14 mouse cellular contexts compared by ENCODE assay signal in the genomic region with DNA sequence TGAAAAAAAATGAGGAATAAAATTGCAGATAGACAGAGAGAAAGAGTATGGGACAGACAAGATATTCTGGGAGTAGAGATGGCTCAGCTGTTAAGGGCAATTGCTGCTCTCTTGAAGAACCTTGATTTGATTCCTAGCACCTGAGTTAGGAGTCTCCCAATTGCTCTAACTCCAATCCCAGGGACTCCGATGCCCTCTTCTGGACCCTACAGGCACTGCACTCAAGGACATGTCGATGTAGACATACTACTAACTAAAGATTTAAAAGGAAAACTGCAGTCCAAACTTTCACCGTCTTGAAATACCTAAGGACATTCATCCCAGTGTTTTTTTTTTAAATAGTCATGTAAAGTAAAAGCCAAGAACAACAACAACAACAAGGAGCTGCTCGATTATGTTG.
DNase-seq lines count a peak whose midpoint lies in the region; ATAC-seq and TF ChIP-seq lines count a peak whose summit lies in the region.
"Had no signal": no experiment of that assay in that cellular context is flagged by ENCODE, and none has a peak within 500 bp of the region (broad histone marks: within the 10 kb centered on the region; RNA-seq: fewer than 3 reads in every experiment).

No protein-coding gene starts in this region.

- no peak for TF ChIP-seq EP300 in ES-Bruce4 (IDR thresholded peaks at IDR 0.05; ENCODE audit: insufficient read depth, low read depth, low read length)

- no peak overlapping the region for H3K27ac ChIP-seq in forebrain, postnatal 0 days (ENCODE audit: low read depth, low read length)
- H3K27ac ChIP-seq in forebrain, embryonic 10.5 days: no peak overlapping the region
- H3K27ac ChIP-seq in layer of hippocampus, adult 2 months: no peak overlapping the region
- H3K27ac ChIP-seq in ES-Bruce4 (ENCODE audit: insufficient read depth, low read length): no peak overlapping the region
- H3K27ac ChIP-seq: embryonic facial prominence, embryonic 12.5 days had no signal

- DNase-seq in forebrain, postnatal 0 days: no peak
- DNase-seq in forebrain, embryonic 10.5 days (ENCODE audit: extremely low spot score, low spot score): no peak
- no peak for DNase-seq in layer of hippocampus, adult 2 months (ENCODE audit: low spot score in 2 of 2)
- DNase-seq in layer of hippocampus, postnatal 25 days (ENCODE audit: extremely low spot score in 1 of 2, low spot score in 1 of 2): no peak
- peak; percentile 4 for DNase-seq in induced T-regulatory cell, adult 2 months (ENCODE audit: low read depth)
- DNase-seq in embryo, embryonic 10.5 days (ENCODE audit: low spot score): no peak
- no peak for DNase-seq in urinary bladder, postnatal 14 days (ENCODE audit: low spot score)
- DNase-seq: cerebellum, adult 11 months; gastrocnemius, postnatal 36 days; heart, postnatal 10 days; left cerebral cortex, postnatal 4 days had no signal

- H3K4me2 ChIP-seq in forebrain, postnatal 0 days (ENCODE audit: low read depth): no peak overlapping the region
- H3K4me2 ChIP-seq: embryonic facial prominence, embryonic 12.5 days had no signal

- no peaks in the 10 kb centered on the region for H3K9me3 ChIP-seq in forebrain, postnatal 0 days (ENCODE audit: low read length)
- no peaks in the 10 kb centered on the region for H3K9me3 ChIP-seq in forebrain, embryonic 10.5 days
- no peaks in the 10 kb centered on the region for H3K9me3 ChIP-seq in ES-Bruce4 (replicated peaks; ENCODE audit: control insufficient read depth, insufficient read depth, low read length, poor library complexity, severe bottlenecking)
- H3K9me3 ChIP-seq: embryonic facial prominence, embryonic 12.5 days had no signal

- H3K27me3 ChIP-seq in forebrain, postnatal 0 days (ENCODE audit: insufficient read depth, low read length): no peaks in the 10 kb centered on the region
- peaks cover 6% of the 10 kb centered on the region; the same call in 1 of the 2 replicates for H3K27me3 ChIP-seq in forebrain, embryonic 10.5 days (ENCODE audit: poor library complexity, severe bottlenecking)
- H3K27me3 ChIP-seq in ES-Bruce4 (ENCODE audit: control insufficient read depth, insufficient read depth, low read length, poor library complexity, severe bottlenecking): no peaks in the 10 kb centered on the region

- H3K9ac ChIP-seq in forebrain, postnatal 0 days: no peak overlapping the region
- H3K9ac ChIP-seq in ES-Bruce4 (ENCODE audit: low read depth, poor library complexity, severe bottlenecking): no peak overlapping the region
- H3K9ac ChIP-seq: embryonic facial prominence, embryonic 12.5 days had no signal

- peak; percentile 26; the same call in 1 of the 2 replicates for TF ChIP-seq CTCF in forebrain, postnatal 0 days (IDR thresholded peaks at IDR 0.05; ENCODE audit: low read depth)
- peak; percentile 60 for TF ChIP-seq CTCF in layer of hippocampus, adult 2 months (conservative IDR thresholded peaks at IDR 0.05)
- TF ChIP-seq CTCF in ES-Bruce4 (IDR thresholded peaks at IDR 0.05; ENCODE audit: low read depth, low read length): peak; percentile 56

- no peaks in the 10 kb centered on the region for H3K4me1 ChIP-seq in forebrain, postnatal 0 days (ENCODE audit: insufficient read depth)
- peaks cover 7% of the 10 kb centered on the region; the same call in 1 of the 2 replicates for H3K4me1 ChIP-seq in forebrain, embryonic 10.5 days
- H3K4me1 ChIP-seq in ES-Bruce4 (ENCODE audit: control insufficient read depth, insufficient read depth, low read length): no peaks in the 10 kb centered on the region

- no peak overlapping the region for H3K4me3 ChIP-seq in forebrain, postnatal 0 days (ENCODE audit: low read depth, low read length)
- H3K4me3 ChIP-seq in forebrain, embryonic 10.5 days: no peak overlapping the region
- no peak overlapping the region for H3K4me3 ChIP-seq in layer of hippocampus, adult 2 months
- no peak overlapping the region for H3K4me3 ChIP-seq in ES-Bruce4 (ENCODE audit: low read depth, low read length)
- H3K4me3 ChIP-seq: embryonic facial prominence, embryonic 12.5 days had no signal

- no peak for TF ChIP-seq POLR2A in ES-Bruce4 (IDR thresholded peaks at IDR 0.05; ENCODE audit: insufficient read depth, low read length)

- 70% methylated on average over 4 of the region's 4 CpGs for WGBS in forebrain, postnatal 0 days
- 65% methylated on average over 4 of the region's 4 CpGs for WGBS in forebrain, embryonic 10.5 days

- no peaks in the 10 kb centered on the region for H3K36me3 ChIP-seq in forebrain, postnatal 0 days (ENCODE audit: insufficient read depth)
- no peaks in the 10 kb centered on the region for H3K36me3 ChIP-seq in forebrain, embryonic 10.5 days (replicated peaks)
- no peaks in the 10 kb centered on the region for H3K36me3 ChIP-seq in ES-Bruce4 (ENCODE audit: control insufficient read depth, insufficient read depth, low read length, poor library complexity, severe bottlenecking)
- H3K36me3 ChIP-seq: embryonic facial prominence, embryonic 12.5 days had no signal

- no peak for ATAC-seq in forebrain, postnatal 0 days
- ATAC-seq: forebrain, embryonic 14.5 days had no signal
